Mouse (Mus musculus): ENCODE data around the gene Fam181a. TPM values are rescaled to one million over a fixed set of nuclear protein-coding genes. Genes with fewer than 3 reads are reported as not detected.

Gene Fam181a
- polyA plus RNA-seq, 1 experiment from 2014 or later = 0.13 TPM

DNA sequence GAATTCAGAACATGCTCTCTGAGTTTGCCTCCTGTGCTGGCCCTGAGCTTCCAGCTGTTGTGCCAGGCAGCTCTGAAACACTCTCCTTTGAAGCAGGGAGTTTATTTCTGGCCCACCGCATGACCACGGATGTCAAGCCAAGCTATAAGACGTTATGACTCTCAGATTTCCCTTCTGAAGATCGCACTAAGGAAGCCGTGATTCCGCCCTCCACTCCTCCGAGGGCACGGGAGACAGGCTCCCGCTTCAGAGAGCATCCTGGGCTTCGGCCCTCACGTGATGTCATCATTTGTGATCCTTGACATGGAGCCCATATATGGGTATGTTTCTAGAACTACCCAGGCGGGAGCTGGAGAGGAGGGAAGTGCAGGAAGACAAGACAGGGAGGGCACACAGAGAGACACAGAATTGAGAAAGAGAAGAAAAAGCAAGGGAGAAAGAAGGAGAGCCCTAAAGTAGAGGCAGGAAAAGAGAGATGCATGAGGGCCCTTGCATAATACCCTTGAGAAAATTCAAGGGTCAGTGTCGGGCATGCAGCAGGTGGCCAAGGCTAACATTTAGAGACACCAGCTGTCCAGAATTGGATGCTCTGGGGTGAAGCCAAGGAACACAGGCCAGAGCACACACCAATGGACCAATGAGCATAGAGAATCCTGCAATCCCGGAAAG lies 45.1 kb downstream of the Fam181a start, which contains the start of gene Asb2:
Asb2 (minus strand) TSS at position 256 of the 669 bp plus-strand sequence.
- H3K4me2 ChIP-seq = no peak within 1 kb of the TSS
- ATAC-seq (ENCODE audit: insufficient read depth) (peak; percentile 44; the same call in 1 of the 2 replicates), DNase-seq (peak; percentile 31)
- no peak within 1 kb of the TSS; the same call in 1 of the 2 replicates for H3K4me3 ChIP-seq (ENCODE audit: low read depth, low read length)
- H3K27ac ChIP-seq (ENCODE audit: low read depth) = 0 out of 2 replicates have a peak within 1 kb of the TSS, but pooled peaks have one; percentile 3
- no peak for TF ChIP-seq CTCF (IDR thresholded peaks at IDR 0.05; ENCODE audit: low read depth)
- WGBS = 36% methylated on average over 14 of the region's 14 CpGs
- no peaks in the 10 kb centered on the region for H3K9me3 ChIP-seq (ENCODE audit: low read depth, low read length)
- H3K9ac ChIP-seq = no peak within 1 kb of the TSS
- H3K36me3 ChIP-seq (ENCODE audit: insufficient read depth) = no peaks in the 10 kb centered on the region
- no peaks in the 10 kb centered on the region for H3K4me1 ChIP-seq (ENCODE audit: insufficient read depth)
- H3K27me3 ChIP-seq (ENCODE audit: insufficient read depth, low read length) = no peaks in the 10 kb centered on the region

DNA sequence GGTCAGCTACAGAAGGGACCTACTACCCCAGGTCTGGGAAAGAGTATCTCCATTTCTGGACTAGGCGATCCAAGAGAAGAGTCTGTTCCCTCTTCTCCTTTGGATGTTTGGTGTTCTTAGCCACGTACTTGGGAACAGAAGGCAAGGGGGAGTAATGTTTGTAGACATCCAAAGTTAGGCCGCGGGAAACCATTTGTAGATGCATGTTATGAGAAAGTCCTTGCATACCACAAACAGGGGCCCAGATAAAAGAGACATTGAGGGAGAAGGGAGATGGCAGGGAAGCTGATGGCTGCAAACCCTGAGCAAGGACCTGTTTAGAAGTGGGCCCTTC lies 45.6 kb downstream of the Fam181a start:
- Histone ChIP-seq H3K4me2 (no peak overlapping the region), H3K27ac (ENCODE audit: low read depth) (0 out of 2 replicates have a peak overlapping the region, but pooled peaks have one; percentile 3), H3K4me3 (ENCODE audit: low read depth, low read length) (no peak overlapping the region), H3K9me3 (ENCODE audit: low read depth, low read length) (no peaks in the 10 kb centered on the region), H3K27me3 (ENCODE audit: insufficient read depth, low read length) (no peaks in the 10 kb centered on the region), H3K36me3 (ENCODE audit: insufficient read depth) (no peaks in the 10 kb centered on the region), H3K4me1 (ENCODE audit: insufficient read depth) (no peaks in the 10 kb centered on the region), H3K9ac (no peak overlapping the region)
- TF ChIP-seq CTCF (IDR thresholded peaks at IDR 0.05; ENCODE audit: low read depth) = no peak
- DNase-seq (no peak), ATAC-seq (ENCODE audit: insufficient read depth) (no peak)
- 80% methylated on average over 4 of the region's 4 CpGs for WGBS

DNA sequence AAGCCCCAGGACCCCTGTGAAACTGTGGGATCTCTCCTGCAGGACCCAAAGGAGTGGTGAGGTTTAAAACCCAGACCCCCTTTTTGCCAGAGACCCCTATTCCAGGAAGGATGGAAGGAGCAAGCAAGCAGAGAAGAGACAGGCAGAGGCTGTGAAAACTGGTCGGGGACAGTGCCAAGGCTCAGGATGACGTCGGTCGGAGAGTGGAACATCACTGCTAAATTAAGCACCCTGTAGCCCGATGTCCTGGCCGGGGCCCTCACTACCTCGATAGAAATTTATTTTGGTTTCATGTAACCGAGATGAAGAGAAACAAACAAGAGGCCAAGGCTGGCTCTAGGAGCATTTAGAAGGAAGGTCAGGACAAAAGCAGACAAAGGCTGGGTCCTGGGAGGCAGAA lies 47.4 kb downstream of the Fam181a start:
- Histone ChIP-seq H3K9me3 (ENCODE audit: low read depth, low read length) (no peaks in the 10 kb centered on the region), H3K4me3 (ENCODE audit: low read depth, low read length) (no peak overlapping the region), H3K36me3 (ENCODE audit: insufficient read depth) (no peaks in the 10 kb centered on the region), H3K27me3 (ENCODE audit: insufficient read depth, low read length) (no peaks in the 10 kb centered on the region), H3K4me1 (ENCODE audit: insufficient read depth) (no peaks in the 10 kb centered on the region), H3K27ac (ENCODE audit: low read depth) (no peak overlapping the region), H3K9ac (no peak overlapping the region), H3K4me2 (no peak overlapping the region)
- ATAC-seq (ENCODE audit: insufficient read depth) (no peak), DNase-seq (no peak)
- WGBS = 60% methylated on average over 8 of the region's 8 CpGs
- no peak for TF ChIP-seq CTCF (IDR thresholded peaks at IDR 0.05; ENCODE audit: low read depth)

DNA sequence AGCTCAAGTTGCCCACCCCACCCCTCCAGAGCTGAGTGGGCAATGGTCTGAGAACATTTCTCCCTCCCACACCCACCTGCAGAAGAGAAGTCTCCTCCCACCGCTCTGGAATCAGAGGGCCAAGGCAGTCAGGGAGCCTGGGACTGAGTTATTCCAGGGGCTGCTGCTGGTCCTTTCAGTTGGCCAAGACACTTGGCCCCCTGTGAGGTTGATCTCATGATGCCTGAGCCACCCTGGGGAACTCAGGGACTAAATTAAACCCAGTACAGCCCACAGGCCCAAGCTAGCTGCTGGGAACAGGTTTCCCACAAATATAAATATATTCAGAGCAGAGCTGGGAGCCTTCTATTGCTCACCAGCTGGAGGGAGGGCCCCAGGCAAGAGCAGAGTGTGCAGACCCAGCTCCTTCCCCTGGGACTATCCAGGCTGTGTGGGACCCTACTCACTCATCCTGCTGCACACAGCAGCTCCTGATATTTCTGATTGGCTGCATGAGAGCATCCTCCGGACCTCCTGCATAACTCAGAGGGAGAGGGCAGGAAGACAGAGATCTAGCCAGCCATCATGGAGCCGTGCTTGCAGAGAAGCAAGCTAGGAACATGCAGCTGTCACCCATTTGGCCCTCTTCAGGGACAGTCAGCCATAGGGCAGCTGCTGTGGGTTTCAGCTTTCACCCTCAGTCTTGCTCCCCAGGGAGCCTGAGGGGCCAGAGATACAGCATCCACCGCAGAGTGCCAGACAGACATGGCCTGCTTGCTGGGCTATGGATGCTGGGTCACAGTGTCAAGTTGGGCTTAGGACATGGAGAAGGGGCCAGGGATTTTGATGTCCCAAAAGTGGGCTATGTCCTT lies 48.4 kb downstream of the Fam181a start:
- no peaks in the 10 kb centered on the region for H3K4me1 ChIP-seq (ENCODE audit: insufficient read depth)
- no peak for TF ChIP-seq CTCF (IDR thresholded peaks at IDR 0.05; ENCODE audit: low read depth)
- no peak overlapping the region for H3K27ac ChIP-seq (ENCODE audit: low read depth)
- H3K9ac ChIP-seq = no peak overlapping the region
- H3K9me3 ChIP-seq (ENCODE audit: low read depth, low read length) = no peaks in the 10 kb centered on the region
- ATAC-seq (ENCODE audit: insufficient read depth) = no peak
- H3K4me2 ChIP-seq = no peak overlapping the region
- H3K4me3 ChIP-seq (ENCODE audit: low read depth, low read length) = no peak overlapping the region
- WGBS = 44% methylated on average over 4 of the region's 4 CpGs
- DNase-seq = no peak
- no peaks in the 10 kb centered on the region for H3K36me3 ChIP-seq (ENCODE audit: insufficient read depth)
- H3K27me3 ChIP-seq (ENCODE audit: insufficient read depth, low read length) = no peaks in the 10 kb centered on the region

DNA sequence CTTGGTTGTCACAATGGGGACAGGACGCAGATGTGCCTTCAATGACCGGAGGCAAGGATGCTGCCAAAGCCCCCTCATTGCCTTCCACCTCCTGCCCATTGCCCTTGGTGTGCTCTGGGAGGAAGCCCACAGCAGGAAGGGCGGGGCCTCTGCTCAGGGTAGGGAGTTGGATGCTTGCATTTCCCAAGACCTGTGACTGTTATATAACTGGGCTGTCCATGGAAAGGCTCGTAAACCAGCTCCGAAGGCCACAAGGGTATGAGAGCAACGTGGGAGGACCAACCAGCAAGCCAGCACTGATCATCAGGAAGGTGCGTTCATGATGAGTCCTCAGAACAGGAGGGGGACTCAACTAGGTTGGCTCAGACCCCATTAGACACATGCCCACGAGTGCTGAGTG lies 50.0 kb downstream of the Fam181a start:
- Histone ChIP-seq H3K4me1 (ENCODE audit: insufficient read depth) (no peaks in the 10 kb centered on the region), H3K9me3 (ENCODE audit: low read depth, low read length) (no peaks in the 10 kb centered on the region), H3K27me3 (ENCODE audit: insufficient read depth, low read length) (no peaks in the 10 kb centered on the region), H3K4me2 (no peak overlapping the region), H3K4me3 (ENCODE audit: low read depth, low read length) (no peak overlapping the region), H3K36me3 (ENCODE audit: insufficient read depth) (no peaks in the 10 kb centered on the region), H3K27ac (ENCODE audit: low read depth) (no peak overlapping the region), H3K9ac (no peak overlapping the region)
- 84% methylated on average over 8 of the region's 8 CpGs for WGBS
- DNase-seq (no peak), ATAC-seq (ENCODE audit: insufficient read depth) (no peak)
- TF ChIP-seq CTCF (IDR thresholded peaks at IDR 0.05; ENCODE audit: low read depth) = no peak

DNA sequence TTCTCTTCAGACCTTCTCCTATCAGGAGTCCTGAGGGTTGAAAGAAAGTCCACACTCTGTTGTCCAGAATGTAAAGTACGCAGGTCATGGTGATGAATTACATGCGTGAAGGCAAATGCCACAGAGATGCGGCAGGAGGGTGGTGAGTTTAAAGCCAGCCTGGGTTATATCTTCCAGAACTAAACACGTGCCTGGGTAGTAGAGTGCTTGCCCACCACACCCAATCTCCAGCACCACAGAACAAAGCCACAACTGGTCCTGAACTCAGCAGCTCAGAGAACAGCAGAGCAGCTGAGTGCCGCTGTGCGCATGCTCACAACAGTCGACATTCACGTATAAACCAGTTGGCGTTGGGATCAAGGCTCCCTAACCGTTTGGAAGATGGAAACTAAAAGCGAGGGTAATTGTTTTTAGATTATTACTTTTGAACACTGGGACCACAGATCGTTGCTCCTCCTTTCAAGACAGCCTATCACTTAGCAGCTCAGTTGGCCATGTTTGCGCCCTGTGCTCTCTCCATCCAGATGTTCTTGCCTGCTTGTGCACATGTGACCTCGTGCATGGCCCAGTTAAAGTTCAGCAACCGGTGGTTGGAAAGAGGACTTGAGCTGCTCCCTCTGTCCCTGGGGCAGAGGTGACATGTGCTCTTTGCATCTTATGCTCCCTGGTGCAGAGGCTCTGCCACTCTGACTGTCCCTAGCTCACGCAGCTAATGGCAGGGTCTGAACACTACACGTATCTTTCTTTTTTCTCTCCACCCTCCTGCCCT lies 50.9 kb downstream of the Fam181a start:
- no peak overlapping the region for H3K4me2 ChIP-seq

More for the DNA sequence above, 50.9 kb downstream of the Fam181a start:
- no peaks in the 10 kb centered on the region for H3K4me1 ChIP-seq (ENCODE audit: insufficient read depth)
- TF ChIP-seq CTCF (IDR thresholded peaks at IDR 0.05; ENCODE audit: low read depth) = no peak
- H3K27ac ChIP-seq (ENCODE audit: low read depth) = no peak overlapping the region
- 77% methylated on average over 17 of the region's 17 CpGs for WGBS
- no peaks in the 10 kb centered on the region for H3K9me3 ChIP-seq (ENCODE audit: low read depth, low read length)
- H3K4me3 ChIP-seq (ENCODE audit: low read depth, low read length) = no peak overlapping the region
- no peaks in the 10 kb centered on the region for H3K27me3 ChIP-seq (ENCODE audit: insufficient read depth, low read length)
- H3K9ac ChIP-seq = no peak overlapping the region
- H3K36me3 ChIP-seq (ENCODE audit: insufficient read depth) = no peaks in the 10 kb centered on the region
- DNase-seq = no peak
- no peak for ATAC-seq (ENCODE audit: insufficient read depth)
